Mouse (Mus musculus): ENCODE measurements around the gene Etv6.

DNA sequence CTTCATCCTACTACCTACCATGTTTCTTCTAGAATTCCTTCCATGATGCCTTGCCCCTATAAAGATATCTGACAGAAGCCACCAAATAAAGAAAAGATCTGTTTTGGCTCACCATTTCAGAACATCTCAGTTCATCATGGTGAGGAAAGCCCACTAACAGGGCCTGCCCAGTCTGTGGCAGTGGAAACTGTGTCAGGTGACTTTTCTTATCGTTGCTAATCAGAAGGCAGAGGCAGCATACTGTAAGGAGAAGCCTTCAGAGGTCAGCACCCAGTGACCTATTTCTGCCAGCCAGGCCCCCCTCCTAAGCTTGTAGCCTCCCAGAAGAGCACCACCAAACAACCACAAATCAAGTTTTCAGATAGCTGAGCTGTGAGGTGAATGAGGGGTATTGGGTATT, 135.7 kb downstream of the Etv6 start:
- no peak for TF ChIP-seq POLR2A (IDR thresholded peaks at IDR 0.05; ENCODE audit: borderline replicate concordance, extremely low read depth, insufficient read depth, insufficient read length, poor library complexity, severe bottlenecking)
- TF ChIP-seq CTCF (IDR thresholded peaks at IDR 0.05; ENCODE audit: borderline replicate concordance, extremely low read depth, insufficient read depth, insufficient read length): no peak
